In the genomic region with DNA sequence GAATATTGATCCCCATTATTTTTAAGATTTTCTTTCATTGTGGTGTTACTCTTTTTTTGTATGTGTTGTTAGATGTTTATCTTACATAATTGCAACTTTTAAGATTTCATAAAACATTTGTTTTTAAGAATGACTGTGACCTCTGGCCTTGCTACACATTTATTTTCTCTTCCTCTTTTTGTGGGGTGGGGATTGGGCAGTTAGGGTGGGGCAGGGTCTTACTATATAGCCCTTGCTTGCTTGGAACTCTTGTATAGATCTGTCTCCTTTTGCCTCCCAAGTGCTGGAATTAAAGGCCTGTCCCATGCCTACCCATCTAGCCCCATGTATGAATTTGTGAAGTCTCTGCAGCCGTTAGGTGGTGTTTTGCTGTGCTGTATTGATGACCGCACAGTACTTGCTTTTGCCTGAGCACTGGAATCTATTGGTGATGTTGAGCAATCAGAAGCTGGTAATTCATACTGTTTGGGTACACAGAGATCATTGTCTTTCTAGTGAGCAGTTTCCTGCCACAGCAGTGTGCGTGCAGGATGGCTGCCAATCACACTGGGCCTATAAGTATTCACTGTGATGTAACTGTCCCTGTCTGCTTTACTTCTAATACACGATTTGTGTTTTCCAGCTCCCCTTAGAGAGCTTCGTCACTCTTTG, we compare ENCODE assay signal across 23 mouse cellular contexts. TPM values are rescaled to one million over a fixed set of nuclear protein-coding genes. Genes with fewer than 3 reads are reported as not detected.
A peak's percentile ranks its signal among the peaks of the same experiment; 100 is the strongest.
DNase-seq lines count a peak whose midpoint lies in the region; ATAC-seq and TF ChIP-seq lines count a peak whose summit lies in the region.
"Had no signal": no experiment of that assay in that cellular context is flagged by ENCODE, and none has a peak within 500 bp of the region (broad histone marks: within the 10 kb centered on the region; RNA-seq: fewer than 3 reads in every experiment).

No protein-coding gene starts in this region.

- H3K9ac ChIP-seq in midbrain, embryonic 11.5 days (ENCODE audit: low read length) = no peak overlapping the region
- no peak overlapping the region for H3K9ac ChIP-seq in midbrain, embryonic 15.5 days
- H3K9ac ChIP-seq in forebrain, embryonic 16.5 days (replicated peaks; ENCODE audit: low read depth, low read length) = no peak overlapping the region
- H3K9ac ChIP-seq: embryonic facial prominence, embryonic 12.5 days; heart, embryonic 13.5 days; neural tube, embryonic 15.5 days; stomach, embryonic 15.5 days had no signal

- no peaks in the 10 kb centered on the region for H3K4me1 ChIP-seq in midbrain, embryonic 11.5 days (ENCODE audit: control insufficient read depth, insufficient read depth, low read length)
- H3K4me1 ChIP-seq in midbrain, embryonic 15.5 days = no peaks in the 10 kb centered on the region
- H3K4me1 ChIP-seq in forebrain, embryonic 16.5 days (replicated peaks; ENCODE audit: control insufficient read depth, insufficient read depth, low read length) = no peaks in the 10 kb centered on the region
- H3K4me1 ChIP-seq: embryonic facial prominence, embryonic 12.5 days; heart, embryonic 13.5 days; neural tube, embryonic 15.5 days; stomach, embryonic 15.5 days had no signal

- H3K9me3 ChIP-seq in midbrain, embryonic 11.5 days (ENCODE audit: control insufficient read depth, low read length) = no peaks in the 10 kb centered on the region
- H3K9me3 ChIP-seq in midbrain, embryonic 15.5 days = no peaks in the 10 kb centered on the region
- H3K9me3 ChIP-seq in forebrain, embryonic 16.5 days (ENCODE audit: control insufficient read depth, low read length) = no peaks in the 10 kb centered on the region
- H3K9me3 ChIP-seq: embryonic facial prominence, embryonic 12.5 days; heart, embryonic 13.5 days; megakaryocyte, embryonic 14.5 days; neural tube, embryonic 15.5 days; stomach, embryonic 15.5 days had no signal

- H3K4me2 ChIP-seq in midbrain, embryonic 11.5 days = no peak overlapping the region
- no peak overlapping the region for H3K4me2 ChIP-seq in midbrain, embryonic 15.5 days
- H3K4me2 ChIP-seq in forebrain, embryonic 16.5 days (ENCODE audit: low read length) = no peak overlapping the region
- H3K4me2 ChIP-seq: embryonic facial prominence, embryonic 12.5 days; heart, embryonic 13.5 days; neural tube, embryonic 15.5 days; stomach, embryonic 15.5 days had no signal

- peaks cover 5% of the 10 kb centered on the region; the same call in 1 of the 2 replicates for H3K36me3 ChIP-seq in midbrain, embryonic 11.5 days (ENCODE audit: control insufficient read depth, insufficient read depth, low read length)
- peaks cover 14% of the 10 kb centered on the region; the same call in 1 of the 2 replicates for H3K36me3 ChIP-seq in midbrain, embryonic 15.5 days (replicated peaks)
- peaks cover 13% of the 10 kb centered on the region for H3K36me3 ChIP-seq in forebrain, embryonic 16.5 days (ENCODE audit: control insufficient read depth, insufficient read depth)

- H3K4me3 ChIP-seq in midbrain, embryonic 11.5 days (ENCODE audit: low read depth, low read length) = no peak overlapping the region
- H3K4me3 ChIP-seq in midbrain, embryonic 15.5 days = no peak overlapping the region
- H3K4me3 ChIP-seq in left cerebral cortex, adult 2 months = no peak overlapping the region
- H3K4me3 ChIP-seq in forebrain, embryonic 16.5 days (replicated peaks; ENCODE audit: low read length) = no peak overlapping the region
- H3K4me3 ChIP-seq: embryonic facial prominence, embryonic 12.5 days; heart, embryonic 13.5 days; megakaryocyte, embryonic 14.5 days; neural tube, embryonic 15.5 days; stomach, embryonic 15.5 days had no signal

- WGBS in midbrain, embryonic 11.5 days = 88% methylated on average over 5 of the region's 5 CpGs
- WGBS in midbrain, embryonic 15.5 days = 86% methylated on average over 5 of the region's 5 CpGs
- 76% methylated on average over 5 of the region's 5 CpGs for WGBS in forebrain, embryonic 16.5 days

- intact Hi-C loops in left cerebral cortex, adult 2 months (cut with DNase I) = loop anchor here (5.0 kb wide), 1 partner anchor 152 kb away; no protein-coding TSS in a partner anchor

- DNase-seq in midbrain, embryonic 11.5 days (ENCODE audit: low spot score, missing footprints) = peak; percentile 44
- DNase-seq in R1 (ENCODE audit: low read depth, low spot score) = peak; percentile 12
- peak; percentile 23 for DNase-seq in gonadal fat pad, adult 2 months (ENCODE audit: low read depth)
- no peak for DNase-seq in left cerebral cortex, adult 2 months (ENCODE audit: extremely low spot score in 1 of 2, low spot score in 2 of 2)
- DNase-seq: adrenal gland, adult 8-10 months; cerebellum, adult 2 months; gastrocnemius, postnatal 25 days; heart, postnatal 4 days; kidney, adult 11 months; kidney, postnatal 14 days; layer of hippocampus, postnatal 36 days; lung, adult 18-20 months; thymus, adult 2 months had no signal

- H3K27ac ChIP-seq in midbrain, embryonic 11.5 days (ENCODE audit: low read depth, low read length) = no peak overlapping the region
- no peak overlapping the region for H3K27ac ChIP-seq in midbrain, embryonic 15.5 days
- H3K27ac ChIP-seq in left cerebral cortex, adult 2 months = no peak overlapping the region
- no peak overlapping the region for H3K27ac ChIP-seq in forebrain, embryonic 16.5 days (ENCODE audit: low read length)
- H3K27ac ChIP-seq: embryonic facial prominence, embryonic 12.5 days; heart, embryonic 13.5 days; hindbrain, postnatal 0 days; neural tube, embryonic 15.5 days; stomach, embryonic 15.5 days had no signal

- TF ChIP-seq CTCF in left cerebral cortex, adult 2 months (IDR thresholded peaks at IDR 0.05) = no peak

- ATAC-seq in midbrain, embryonic 11.5 days (ENCODE audit: low FRiP score) = 0 out of 2 replicates have a peak, but pooled peaks have one; percentile 45
- ATAC-seq in midbrain, embryonic 15.5 days (replicated peaks) = no peak; the same call in 1 of the 2 replicates
- ATAC-seq in megakaryocyte, adult 5-6 weeks (ENCODE audit: poor library complexity, severe bottlenecking) = peak; percentile 89
- no peak for ATAC-seq in erythroblast, adult 5-6 weeks (replicated peaks; ENCODE audit: low FRiP score, poor library complexity, severe bottlenecking)
- no peak for ATAC-seq in forebrain, embryonic 16.5 days
- ATAC-seq: hindbrain, postnatal 0 days had no signal

- H3K27me3 ChIP-seq in midbrain, embryonic 11.5 days (ENCODE audit: control insufficient read depth, insufficient read depth, low read length) = no peaks in the 10 kb centered on the region
- H3K27me3 ChIP-seq in midbrain, embryonic 15.5 days (replicated peaks) = no peaks in the 10 kb centered on the region
- H3K27me3 ChIP-seq in forebrain, embryonic 16.5 days (replicated peaks; ENCODE audit: control insufficient read depth, insufficient read depth, low read length) = no peaks in the 10 kb centered on the region
- H3K27me3 ChIP-seq: embryonic facial prominence, embryonic 12.5 days; heart, embryonic 13.5 days; megakaryocyte, embryonic 14.5 days; neural tube, embryonic 15.5 days; stomach, embryonic 15.5 days had no signal

RNA-seq across cellular contexts. Expression of a gene that starts 56.1 kb away (rescaled TPM):
- 72.6 and 73.0 TPM in 2 replicates for polyA plus RNA-seq in midbrain, embryonic 11.5 days (2014; fragmentation: Nextera tagmentation; extraction: Ambion mirVana)
- 73.1 and 76.5 TPM in 2 replicates for polyA plus RNA-seq in midbrain, embryonic 15.5 days (2015; fragmentation: Nextera tagmentation; extraction: Ambion mirVana)
- polyA plus RNA-seq in gonadal fat pad, adult 2 months (2012; rRNA removed) = 35.9 and 56.7 TPM in 2 replicates
- 3.4 and 3.8 TPM in 2 replicates for total RNA-seq in megakaryocyte, adult 5-6 weeks (2015)
- 1.7 and 2.3 TPM in 2 replicates for total RNA-seq in megakaryocyte, adult 5-6 weeks (2017)
- not detected in 2 replicates for total RNA-seq in erythroblast, adult 5-6 weeks (2015; ENCODE audit: low replicate concordance)
- total RNA-seq in erythroblast, adult 5-6 weeks (2017; ENCODE audit: low replicate concordance) = 0.14 and 0.51 TPM in 2 replicates
- 10 to 100 TPM; 71.0 to 75.1 TPM for total RNA-seq in left cerebral cortex, adult 2 months (2021)
- polyA plus RNA-seq in forebrain, embryonic 16.5 days (2015; fragmentation: Nextera tagmentation; extraction: Ambion mirVana) = 43.0 and 48.7 TPM in 2 replicates

Comparison
In these comparisons a context has a peak if more than half of its experiments do, and no peak if none do; other contexts are left out.
1. ATAC-seq: peak in midbrain, embryonic 11.5 days (single experiment) and megakaryocyte, adult 5-6 weeks (single experiment); none in midbrain, embryonic 15.5 days (single experiment), erythroblast, adult 5-6 weeks (single experiment) and forebrain, embryonic 16.5 days (single experiment).
2. DNase-seq: peak in midbrain, embryonic 11.5 days (single experiment), R1 (single experiment) and gonadal fat pad, adult 2 months (single experiment); none in left cerebral cortex, adult 2 months (0 of 2).